Mouse (Mus musculus): ENCODE measurements around the gene Klk14.
"Not testable (repeated sequence)": the region's sequence is repeated elsewhere in the genome, so short reads cannot be mapped to it uniquely, and the experiment has no call there.

Gene Klk14

DNA sequence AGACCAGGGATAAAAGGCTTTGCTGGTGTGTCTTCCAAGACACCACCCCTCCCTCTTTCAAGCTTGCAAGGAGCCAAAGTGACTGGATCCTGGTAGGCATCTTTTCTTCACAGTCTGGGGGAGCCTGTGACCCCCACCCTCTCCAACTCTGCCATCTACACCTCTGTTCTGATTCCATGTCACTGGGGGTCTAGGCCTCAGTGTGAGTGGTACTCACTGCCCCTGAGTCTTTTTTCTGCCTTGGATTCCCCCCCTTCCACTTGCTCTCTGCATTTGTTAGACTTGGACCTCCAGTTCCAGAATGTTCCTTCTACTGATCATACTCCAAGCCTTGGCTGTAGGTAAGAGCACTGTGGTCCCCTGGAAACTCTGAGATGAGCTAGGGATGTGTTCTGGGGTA, at the start of gene Klk14:
Gene Klk14, plus strand, starts transcription at position 301 of the 400 bp plus-strand sequence.
- no peak for DNase-seq (ENCODE audit: extremely low read depth, insufficient read length, low spot score)

DNA sequence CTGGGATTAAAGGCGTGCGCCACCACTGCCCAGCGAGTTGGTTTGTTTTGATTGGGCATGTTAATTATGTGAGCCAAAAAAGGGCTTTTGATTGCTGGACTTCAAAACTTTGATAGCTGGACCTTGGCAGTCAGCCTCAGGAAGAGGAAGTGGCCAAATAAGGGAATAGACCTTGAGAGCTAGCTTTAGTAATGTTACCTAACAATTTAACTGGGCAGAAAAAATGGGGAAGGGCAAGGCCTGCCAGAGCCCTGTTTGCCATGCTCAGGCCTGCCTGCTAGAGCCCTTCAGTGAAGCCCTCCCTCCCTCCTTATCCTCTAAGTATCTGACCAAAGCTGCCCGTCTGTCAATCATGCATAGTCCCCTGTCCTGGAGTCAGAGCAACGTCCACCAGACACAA, 47.6 kb upstream of the Klk14 start:
- no peak for DNase-seq (ENCODE audit: extremely low read depth, insufficient read length, low spot score)

GRCm38 (mm10) chr7:43643046-43643652, 47.1 kb upstream of the Klk14 start:
- no peak for DNase-seq (ENCODE audit: extremely low read depth, insufficient read length, low spot score)

- DNase-seq (ENCODE audit: extremely low read depth, insufficient read length, low spot score): no peak
Measured at GRCm38 (mm10) chr7:43652683-43653082, 37.5 kb upstream of the Klk14 start.

DNA sequence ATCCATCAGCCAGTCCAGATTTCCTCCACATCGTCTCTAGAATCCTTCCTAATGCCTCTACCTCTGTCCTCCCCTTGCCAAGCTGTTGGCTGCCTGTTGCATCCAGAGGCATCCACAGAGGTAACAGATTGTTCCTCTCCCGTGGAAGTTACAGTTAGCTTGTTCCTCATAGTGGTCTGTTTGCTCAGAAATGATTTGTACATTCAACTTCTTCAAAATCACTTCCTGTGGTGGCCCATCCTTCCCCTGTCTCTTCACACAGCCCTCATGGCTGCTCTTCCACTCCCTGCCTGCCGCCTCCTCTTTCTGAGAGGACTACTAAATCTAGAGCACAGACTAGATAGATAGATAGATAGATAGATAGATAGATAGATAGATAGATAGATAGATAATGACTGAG, 35.7 kb upstream of the Klk14 start:
- DNase-seq (ENCODE audit: extremely low read depth, insufficient read length, low spot score): no peak

DNA sequence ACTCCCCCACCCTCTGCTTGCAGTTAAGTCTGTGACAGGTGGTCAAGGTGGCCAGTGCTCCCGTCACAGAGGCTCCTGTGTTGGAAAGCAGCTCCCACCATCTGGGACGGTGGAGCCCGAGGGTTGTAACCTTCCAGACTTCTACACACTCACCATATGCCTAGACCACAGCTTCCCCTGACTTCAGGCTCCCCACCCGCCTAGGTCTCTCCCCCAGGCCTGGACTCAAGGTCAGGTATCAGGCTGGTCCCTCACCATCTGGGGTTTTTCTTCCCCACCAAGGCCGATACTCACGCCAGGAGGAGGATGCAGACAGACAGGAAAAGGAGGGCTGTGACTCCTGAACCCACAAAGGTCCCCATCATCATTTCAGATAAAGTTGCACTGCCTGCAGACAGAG, 34.0 kb upstream of the Klk14 start:
- no peak for DNase-seq (ENCODE audit: extremely low read depth, insufficient read length, low spot score)

GRCm38 (mm10) chr7:43660002-43660401, 30.2 kb upstream of the Klk14 start, which contains the start of gene Siglece:
Siglece (minus strand) TSS chr7:43660161.
- DNase-seq (ENCODE audit: extremely low read depth, insufficient read length, low spot score): no peak

- DNase-seq (ENCODE audit: extremely low read depth, insufficient read length, low spot score): peak; percentile 60
Measured at GRCm38 (mm10) chr7:43662804-43663203, 27.4 kb upstream of the Klk14 start.

GRCm38 (mm10) chr7:43667221-43667620, 23.0 kb upstream of the Klk14 start:
- not testable (repeated sequence) for DNase-seq (ENCODE audit: extremely low read depth, insufficient read length, low spot score)

DNA sequence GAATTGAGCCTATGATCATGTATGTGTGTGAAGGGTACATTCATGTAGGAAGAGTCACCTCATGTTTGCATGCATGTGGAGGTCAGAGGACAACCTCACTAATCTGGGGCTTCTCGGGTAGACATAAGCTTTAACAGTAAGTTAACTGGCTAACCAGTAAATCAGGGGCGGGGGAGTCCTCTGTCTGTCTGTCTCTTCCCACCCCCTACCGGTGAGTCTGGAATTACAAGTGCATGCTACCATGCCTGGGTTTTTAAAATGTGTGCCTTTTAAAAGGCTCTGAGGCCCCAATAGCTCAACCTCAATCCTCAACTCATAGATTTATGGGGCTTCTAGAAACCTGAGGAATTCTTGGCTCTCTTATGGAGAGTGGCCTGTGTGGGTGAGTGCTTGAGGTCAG, 21.6 kb upstream of the Klk14 start:
- no peak for DNase-seq (ENCODE audit: extremely low read depth, insufficient read length, low spot score)

DNA sequence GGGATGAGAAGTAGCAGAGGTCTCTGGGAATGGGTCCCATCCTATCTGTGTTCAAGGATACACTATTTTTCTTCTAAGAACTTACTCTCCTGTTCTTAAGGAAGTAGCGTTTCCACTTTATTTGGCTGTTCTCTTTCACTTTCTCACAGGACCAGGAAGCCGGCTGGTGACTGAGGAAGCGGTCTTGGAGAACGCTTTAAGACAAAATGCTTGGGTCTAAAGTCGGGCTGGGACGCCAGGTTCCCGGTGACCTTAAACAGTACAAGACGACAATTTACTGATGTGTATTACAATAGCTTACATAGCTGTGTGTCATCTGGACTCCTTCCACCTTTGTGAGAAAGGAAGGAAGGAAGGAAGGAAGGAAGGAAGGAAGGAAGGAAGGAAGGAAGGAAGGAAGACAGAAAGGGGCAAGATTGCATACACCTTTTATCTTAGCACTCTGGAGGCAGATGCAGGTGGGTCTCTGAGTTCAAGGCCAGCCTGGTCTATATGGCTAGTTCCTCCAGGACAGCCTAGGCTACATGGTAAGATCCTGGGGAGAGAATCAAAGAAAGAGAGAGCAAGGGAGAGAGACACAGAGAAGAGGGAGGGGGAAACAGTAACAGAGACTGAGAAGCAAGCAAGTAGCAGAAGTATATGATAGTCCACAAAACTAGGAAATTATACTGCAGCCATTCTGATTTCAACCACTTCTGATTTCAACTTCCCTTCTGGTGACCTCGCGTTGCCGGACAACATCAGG, 19.0 kb upstream of the Klk14 start:
- no peak for DNase-seq (ENCODE audit: extremely low read depth, insufficient read length, low spot score)

DNA sequence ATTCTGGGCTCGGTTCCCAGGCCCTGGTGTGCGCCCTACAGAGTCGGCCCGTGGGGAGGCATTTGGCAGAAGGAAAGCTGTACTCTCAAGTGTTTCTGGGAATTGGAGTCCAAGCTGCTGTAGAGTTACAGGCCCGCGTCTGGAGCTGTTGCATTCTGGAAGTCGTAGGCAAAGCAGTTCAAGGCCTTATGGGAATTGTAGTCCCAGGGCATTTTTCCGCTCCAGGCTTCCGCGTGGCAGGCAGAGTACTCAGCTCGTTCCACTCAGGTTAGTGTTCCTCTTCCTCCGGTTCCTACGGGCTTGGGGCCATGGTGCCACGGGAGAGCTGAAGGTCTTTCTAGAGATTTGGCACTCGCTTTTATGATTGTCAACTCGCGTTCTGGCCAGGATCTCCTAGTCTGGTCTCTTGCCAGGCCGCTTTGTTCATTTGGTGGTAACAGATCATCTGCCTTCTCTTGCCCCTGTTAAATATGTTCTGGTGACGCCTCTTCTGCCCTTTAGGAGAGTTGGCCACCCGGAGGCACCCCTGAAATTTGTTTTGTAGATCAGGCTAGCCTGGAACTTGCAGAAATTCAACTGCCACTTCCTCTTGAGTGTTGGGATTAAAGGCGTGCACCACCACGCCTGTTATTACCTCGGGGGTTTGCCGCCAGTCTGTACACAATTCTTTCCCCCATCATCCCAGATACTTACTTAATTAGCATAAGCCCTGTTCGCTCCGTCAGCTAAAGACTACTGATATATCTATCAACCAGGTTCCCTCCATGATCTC, 18.2 kb upstream of the Klk14 start, which contains the start of gene Ctu1:
Gene Ctu1, plus strand, starts transcription at position 208 of the 772 bp plus-strand sequence.
- DNase-seq (ENCODE audit: extremely low read depth, insufficient read length, low spot score): peak; percentile 87

GRCm38 (mm10) chr7:43672581-43673260, 17.5 kb upstream of the Klk14 start:
- no peak for DNase-seq (ENCODE audit: extremely low read depth, insufficient read length, low spot score)

DNA sequence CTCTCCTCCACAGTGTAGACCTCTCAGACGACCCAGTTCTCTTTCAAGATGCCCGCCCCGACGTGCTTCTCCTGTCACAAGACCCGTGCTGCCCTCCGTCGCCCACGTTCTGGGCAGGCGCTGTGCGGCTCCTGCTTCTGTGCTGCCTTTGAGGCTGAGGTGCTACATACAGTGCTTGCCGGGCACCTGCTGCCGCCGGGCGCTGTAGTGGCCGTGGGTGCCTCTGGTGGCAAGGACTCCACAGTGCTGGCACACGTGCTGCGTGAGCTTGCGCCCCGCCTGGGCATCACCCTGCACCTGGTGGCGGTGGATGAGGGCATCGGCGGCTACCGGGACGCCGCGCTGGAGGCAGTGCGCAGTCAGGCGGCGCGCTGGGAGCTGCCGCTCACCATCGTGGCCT, 15.1 kb upstream of the Klk14 start:
- peak; percentile 30 for DNase-seq (ENCODE audit: extremely low read depth, insufficient read length, low spot score)

DNA sequence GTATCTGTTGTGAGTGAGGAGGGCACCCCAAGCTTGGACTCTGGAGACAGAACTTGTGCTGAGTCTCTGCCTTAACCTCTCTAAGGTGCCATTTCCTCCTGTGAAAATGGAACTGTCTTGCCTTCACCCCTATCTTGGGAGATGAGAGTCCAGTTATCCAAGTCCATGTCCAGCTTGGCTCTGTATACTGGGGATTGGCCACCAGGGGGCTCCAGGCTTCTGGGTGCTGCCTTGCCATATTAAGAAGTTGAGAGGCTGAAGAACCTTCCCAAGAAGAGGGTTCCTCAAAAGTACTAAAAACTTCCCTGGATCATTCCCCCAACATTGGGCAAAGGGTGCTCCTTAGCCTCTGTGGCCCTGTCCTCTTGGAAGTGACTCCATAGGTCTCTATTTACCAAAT, 11.7 kb upstream of the Klk14 start:
- DNase-seq (ENCODE audit: extremely low read depth, insufficient read length, low spot score): no peak

DNA sequence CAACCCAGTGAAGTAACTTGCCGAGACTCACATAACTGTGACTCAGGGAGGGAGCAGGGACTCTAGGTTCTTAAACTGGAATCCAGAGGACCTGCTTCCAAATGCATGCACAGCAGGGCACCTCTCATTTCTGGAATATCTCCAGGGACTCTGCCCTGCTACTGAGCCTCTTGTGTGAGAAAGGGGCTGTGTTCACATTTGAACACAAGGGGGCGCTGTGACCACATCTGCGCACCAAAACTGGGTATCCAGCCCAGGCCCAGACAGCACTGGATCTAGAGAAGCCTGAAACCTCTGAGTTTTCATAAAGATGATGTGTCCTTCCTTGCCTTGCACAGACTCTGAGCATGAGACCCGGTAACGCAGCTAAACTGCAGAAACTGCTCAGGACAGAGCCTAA, 9.3 kb upstream of the Klk14 start:
- DNase-seq (ENCODE audit: extremely low read depth, insufficient read length, low spot score): no peak

GRCm38 (mm10) chr7:43682511-43682910, 7.7 kb upstream of the Klk14 start:
- DNase-seq (ENCODE audit: extremely low read depth, insufficient read length, low spot score): not testable (repeated sequence)

- no peak for DNase-seq (ENCODE audit: extremely low read depth, insufficient read length, low spot score)
Measured at GRCm38 (mm10) chr7:43685088-43685487, 5.1 kb upstream of the Klk14 start.

- DNase-seq (ENCODE audit: extremely low read depth, insufficient read length, low spot score): no peak
Measured at GRCm38 (mm10) chr7:43710031-43710430, 19.8 kb downstream of the Klk14 start.

- DNase-seq (ENCODE audit: extremely low read depth, insufficient read length, low spot score): no peak
Measured at GRCm38 (mm10) chr7:43712267-43712666, 22.0 kb downstream of the Klk14 start, which contains the start of gene Klk13. Klk13 (plus strand) TSS chr7:43712567.

DNA sequence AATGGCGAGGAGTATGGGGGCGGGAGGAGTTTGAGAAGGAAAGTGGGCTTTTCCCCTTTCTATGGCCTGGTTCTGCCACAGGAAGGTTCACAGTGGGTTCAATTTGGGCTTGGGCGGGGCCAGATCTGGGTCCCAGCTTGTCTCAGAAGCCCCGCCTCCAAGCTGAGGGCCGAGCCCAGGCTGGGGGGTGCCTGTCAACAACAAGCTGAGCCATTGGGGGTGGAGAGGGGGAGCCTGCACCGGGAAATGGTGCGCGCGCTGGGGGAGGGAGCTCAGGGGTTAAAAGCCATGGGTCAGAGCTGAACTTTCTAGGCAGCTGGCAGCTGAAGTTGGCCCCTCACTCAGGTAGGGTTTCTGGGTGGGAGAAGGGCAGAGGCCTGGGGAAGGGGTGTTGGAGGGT, 22.7 kb downstream of the Klk14 start:
- no peak for DNase-seq (ENCODE audit: extremely low read depth, insufficient read length, low spot score)

Data from 3134 (cell line).